Mouse (Mus musculus): ENCODE measurements around the gene Endod1.

GRCm38 (mm10) chr9:14398084-14398483 lies 16.8 kb upstream of the Endod1 start:
- TF ChIP-seq CTCF (IDR thresholded peaks at IDR 0.05; ENCODE audit: control insufficient read depth, insufficient read depth, insufficient read length): no peak
- TF ChIP-seq MAX (IDR thresholded peaks at IDR 0.05): no peak
- no peak for TF ChIP-seq MYOD1 (IDR thresholded peaks at IDR 0.05; ENCODE audit: control insufficient read depth, insufficient read length, low read depth)
- no peak for TF ChIP-seq USF1 (IDR thresholded peaks at IDR 0.05; ENCODE audit: low read depth)
- TF ChIP-seq CEBPB (IDR thresholded peaks at IDR 0.05; ENCODE audit: low read depth): no peak
- TF ChIP-seq MYOG (IDR thresholded peaks at IDR 0.05; ENCODE audit: control insufficient read depth, extremely low read depth, insufficient read length): no peak
- TF ChIP-seq FOSL1 (IDR thresholded peaks at IDR 0.05; ENCODE audit: insufficient read depth, low read length, poor library complexity, severe bottlenecking): no peak
